Mouse (Mus musculus): ENCODE measurements around the gene Slc7a15. TPM values are rescaled to one million over a fixed set of nuclear protein-coding genes. Genes with fewer than 3 reads are reported as not detected.

Gene Slc7a15
- polyA plus RNA-seq, 2 experiments: not detected

- Histone ChIP-seq H3K4me2 (replicated peaks; ENCODE audit: low read depth, low read length, severe bottlenecking) (no peak overlapping the region), H3K9me3 (ENCODE audit: control insufficient read depth, low read length) (no peaks in the 10 kb centered on the region), H3K27me3 (ENCODE audit: control insufficient read depth, insufficient read depth, low read length) (no peaks in the 10 kb centered on the region), H3K9ac (ENCODE audit: low read depth, low read length, severe bottlenecking) (no peak overlapping the region), H3K4me3 (replicated peaks; ENCODE audit: low read length) (no peak overlapping the region), H3K27ac (replicated peaks; ENCODE audit: low read depth, low read length) (no peak overlapping the region), H3K36me3 (ENCODE audit: control insufficient read depth, insufficient read depth, low read length) (no peaks in the 10 kb centered on the region), H3K4me1 (ENCODE audit: control insufficient read depth, insufficient read depth, low read length) (no peaks in the 10 kb centered on the region)
- DNase-seq (ENCODE audit: low spot score) (no peak), ATAC-seq (ENCODE audit: low FRiP score, low read depth) (no peak)
- WGBS: 51% methylated on average over 12 of the region's 12 CpGs
- no peak for TF ChIP-seq POLR2A (IDR thresholded peaks at IDR 0.05; ENCODE audit: borderline replicate concordance, extremely low read depth, insufficient read depth, insufficient read length)
Measured at GRCm38 (mm10) chr12:8519431-8520160, 79.3 kb downstream of the Slc7a15 start.

- no peak overlapping the region for H3K4me3 ChIP-seq (replicated peaks; ENCODE audit: low read length)
- 64% methylated on average over 18 of the region's 18 CpGs for WGBS
- no peak for TF ChIP-seq POLR2A (IDR thresholded peaks at IDR 0.05; ENCODE audit: borderline replicate concordance, extremely low read depth, insufficient read depth, insufficient read length)
- H3K4me1 ChIP-seq (ENCODE audit: control insufficient read depth, insufficient read depth, low read length): no peaks in the 10 kb centered on the region
- no peaks in the 10 kb centered on the region for H3K9me3 ChIP-seq (ENCODE audit: control insufficient read depth, low read length)
- H3K27me3 ChIP-seq (ENCODE audit: control insufficient read depth, insufficient read depth, low read length): no peaks in the 10 kb centered on the region
- H3K9ac ChIP-seq (ENCODE audit: low read depth, low read length, severe bottlenecking): no peak overlapping the region
- no peaks in the 10 kb centered on the region for H3K36me3 ChIP-seq (ENCODE audit: control insufficient read depth, insufficient read depth, low read length)
- H3K4me2 ChIP-seq (replicated peaks; ENCODE audit: low read depth, low read length, severe bottlenecking): no peak overlapping the region
- ATAC-seq (ENCODE audit: low FRiP score, low read depth): no peak
- H3K27ac ChIP-seq (replicated peaks; ENCODE audit: low read depth, low read length): no peak overlapping the region
- no peak for DNase-seq (ENCODE audit: low spot score)
Measured at GRCm38 (mm10) chr12:8511037-8511882, 87.6 kb downstream of the Slc7a15 start.

GRCm38 (mm10) chr12:8510317-8510988, 88.4 kb downstream of the Slc7a15 start:
- 41% methylated on average over 6 of the region's 6 CpGs for WGBS
- no peaks in the 10 kb centered on the region for H3K9me3 ChIP-seq (ENCODE audit: control insufficient read depth, low read length)
- ATAC-seq (ENCODE audit: low FRiP score, low read depth): no peak

GRCm38 (mm10) chr12:8509693-8510092, 89.2 kb downstream of the Slc7a15 start:
- Histone ChIP-seq H3K4me1 (ENCODE audit: control insufficient read depth, insufficient read depth, low read length) (no peaks in the 10 kb centered on the region), H3K36me3 (ENCODE audit: control insufficient read depth, insufficient read depth, low read length) (no peaks in the 10 kb centered on the region), H3K9ac (ENCODE audit: low read depth, low read length, severe bottlenecking) (no peak overlapping the region), H3K4me3 (replicated peaks; ENCODE audit: low read length) (no peak overlapping the region), H3K4me2 (replicated peaks; ENCODE audit: low read depth, low read length, severe bottlenecking) (no peak overlapping the region), H3K27me3 (ENCODE audit: control insufficient read depth, insufficient read depth, low read length) (no peaks in the 10 kb centered on the region), H3K27ac (replicated peaks; ENCODE audit: low read depth, low read length) (no peak overlapping the region), H3K9me3 (ENCODE audit: control insufficient read depth, low read length) (no peaks in the 10 kb centered on the region)
- DNase-seq (ENCODE audit: low spot score) (no peak), ATAC-seq (ENCODE audit: low FRiP score, low read depth) (no peak)
- 68% methylated on average over 5 of the region's 5 CpGs for WGBS
- no peak for TF ChIP-seq POLR2A (IDR thresholded peaks at IDR 0.05; ENCODE audit: borderline replicate concordance, extremely low read depth, insufficient read depth, insufficient read length)

More at GRCm38 (mm10) chr12:8510317-8510988, 88.4 kb downstream of the Slc7a15 start:
- no peak for TF ChIP-seq POLR2A (IDR thresholded peaks at IDR 0.05; ENCODE audit: borderline replicate concordance, extremely low read depth, insufficient read depth, insufficient read length)
- no peaks in the 10 kb centered on the region for H3K36me3 ChIP-seq (ENCODE audit: control insufficient read depth, insufficient read depth, low read length)
- H3K9ac ChIP-seq (ENCODE audit: low read depth, low read length, severe bottlenecking): no peak overlapping the region
- no peak overlapping the region for H3K27ac ChIP-seq (replicated peaks; ENCODE audit: low read depth, low read length)
- no peaks in the 10 kb centered on the region for H3K27me3 ChIP-seq (ENCODE audit: control insufficient read depth, insufficient read depth, low read length)
- H3K4me2 ChIP-seq (replicated peaks; ENCODE audit: low read depth, low read length, severe bottlenecking): no peak overlapping the region
- no peak overlapping the region for H3K4me3 ChIP-seq (replicated peaks; ENCODE audit: low read length)
- no peak for DNase-seq (ENCODE audit: low spot score)
- H3K4me1 ChIP-seq (ENCODE audit: control insufficient read depth, insufficient read depth, low read length): no peaks in the 10 kb centered on the region
